Mouse (Mus musculus) midbrain, embryonic 15.5 days (tissue): ENCODE measurements around the gene Ptbp2. TPM values are rescaled to one million over a fixed set of nuclear protein-coding genes. Genes with fewer than 3 reads are reported as not detected.

Experiments
- ATAC-seq: fragments of 200-750 bp; cut with Nextera tagmentation; replicated peaks from 2 replicates; pipeline ENCODE4 v1.8.0; 2017; ENCODE audit warnings: moderate TSS enrichment
- H3K27ac ChIP-seq: fragments of 300-500 bp; sonication (generic); 2 replicates; pipeline ENCODE4 v1.5.1; 2015; ENCODE audit warnings: mild to moderate bottlenecking, inconsistent platforms
- H3K27me3 ChIP-seq: fragments of 300-500 bp; sonication (generic); replicated peaks from 2 replicates; pipeline ENCODE4 v1.6.1; 2015; ENCODE audit warnings: inconsistent platforms
- H3K36me3 ChIP-seq: fragments of 300-500 bp; sonication (generic); replicated peaks from 2 replicates; pipeline ENCODE4 v1.6.1; 2015; ENCODE audit warnings: inconsistent platforms
- H3K4me1 ChIP-seq: fragments of 300-500 bp; sonication (generic); 2 replicates; pipeline ENCODE4 v1.6.1; 2015; ENCODE audit warnings: inconsistent platforms
- H3K4me2 ChIP-seq: fragments of 300-500 bp; sonication (generic); 2 replicates; pipeline ENCODE4 v1.6.1; 2015; ENCODE audit warnings: inconsistent platforms, mild to moderate bottlenecking, moderate library complexity
- H3K4me3 ChIP-seq: fragments of 300-500 bp; sonication (generic); 2 replicates; pipeline ENCODE4 v1.5.1; 2015; ENCODE audit warnings: mild to moderate bottlenecking, inconsistent platforms
- H3K9ac ChIP-seq: fragments of 300-500 bp; sonication (generic); 2 replicates; pipeline ENCODE4 v1.6.1; 2015; ENCODE audit warnings: mild to moderate bottlenecking, inconsistent platforms
- H3K9me3 ChIP-seq: fragments of 300-500 bp; sonication (generic); 2 replicates; pipeline ENCODE4 v1.6.1; 2016; ENCODE audit warnings: inconsistent platforms
- WGBS: fragments of 180-500 bp; shearing (Covaris S2); methylation state at CpG from one replicate; pipeline ENCODE4 v1.1.7; 2015; ENCODE audit warnings: mixed read lengths; 5-methylcytosine and 5-hydroxymethylcytosine counted together
- polyA plus RNA-seq: library from polyadenylated mRNA; unstranded; fragments of >200 nt; fragmentation: Nextera tagmentation; extraction: Ambion mirVana; gene quantifications from 2 replicates; pipeline ENCODE4 v1.2.1, GENCODE M21; 2015

Gene Ptbp2
- 246 and 247 TPM in 2 replicates for polyA plus RNA-seq

DNA sequence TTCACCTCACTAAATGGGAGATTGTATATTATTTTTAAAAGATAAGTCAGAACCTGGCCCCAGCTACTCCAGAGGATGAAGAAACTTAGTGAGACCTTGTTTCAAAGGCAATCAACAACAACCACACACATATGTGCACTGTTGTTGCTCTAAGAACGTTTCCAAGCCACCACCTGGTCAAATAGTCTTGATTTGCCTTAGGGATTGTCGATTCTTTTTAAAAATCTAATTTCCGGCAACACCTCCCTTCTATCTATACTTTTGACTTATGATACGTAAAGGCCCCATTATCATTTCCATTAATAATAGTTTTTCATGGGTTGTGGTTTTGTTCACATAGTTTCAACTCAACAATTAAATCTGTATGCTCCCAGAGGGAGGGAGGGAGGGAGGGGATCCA, at the start of gene Ptbp2:
Gene Ptbp2 (minus strand): TSS at position 101 of the 400 bp plus-strand sequence.
- Histone ChIP-seq H3K27ac (peak within 1 kb of the TSS; percentile 99), H3K9ac (peak within 1 kb of the TSS; percentile 99), H3K4me2 (peak within 1 kb of the TSS; percentile 51), H3K9me3 (no peaks in the 10 kb centered on the region), H3K4me1 (peaks cover 9% of the 10 kb centered on the region), H3K4me3 (peak within 1 kb of the TSS; percentile 80), H3K36me3 (no peaks in the 10 kb centered on the region), H3K27me3 (no peaks in the 10 kb centered on the region)
- no peak for ATAC-seq
- 87% methylated on average over 4 of the region's 4 CpGs for WGBS

DNA sequence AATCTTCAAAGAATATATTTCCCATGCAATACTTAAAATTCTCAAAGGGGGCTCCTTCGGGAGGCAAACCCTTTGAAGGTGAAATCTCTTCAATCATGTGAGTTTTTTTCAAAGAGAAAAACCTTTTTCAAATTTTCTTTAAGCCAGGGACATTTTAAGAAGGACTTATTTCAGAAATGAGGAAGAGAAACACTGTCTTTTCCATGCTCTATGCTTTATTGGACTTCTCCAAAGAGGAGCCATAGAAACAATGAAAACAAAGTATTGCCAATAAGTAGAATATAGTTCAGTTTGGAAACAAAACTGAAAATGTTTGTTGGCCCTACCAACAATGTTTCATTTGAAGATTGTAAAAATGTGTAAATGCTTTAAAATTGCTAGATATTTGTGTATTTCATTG, 30.4 kb upstream of the Ptbp2 start:
- H3K27ac ChIP-seq: no peak overlapping the region
- no peak overlapping the region for H3K4me3 ChIP-seq
- no peaks in the 10 kb centered on the region for H3K36me3 ChIP-seq
- H3K27me3 ChIP-seq: no peaks in the 10 kb centered on the region
- no peaks in the 10 kb centered on the region for H3K4me1 ChIP-seq
- ATAC-seq: no peak
- no peaks in the 10 kb centered on the region for H3K9me3 ChIP-seq
- no peak overlapping the region for H3K9ac ChIP-seq
- no peak overlapping the region for H3K4me2 ChIP-seq
- 40% methylated on average over 1 of the region's 1 CpGs for WGBS

DNA sequence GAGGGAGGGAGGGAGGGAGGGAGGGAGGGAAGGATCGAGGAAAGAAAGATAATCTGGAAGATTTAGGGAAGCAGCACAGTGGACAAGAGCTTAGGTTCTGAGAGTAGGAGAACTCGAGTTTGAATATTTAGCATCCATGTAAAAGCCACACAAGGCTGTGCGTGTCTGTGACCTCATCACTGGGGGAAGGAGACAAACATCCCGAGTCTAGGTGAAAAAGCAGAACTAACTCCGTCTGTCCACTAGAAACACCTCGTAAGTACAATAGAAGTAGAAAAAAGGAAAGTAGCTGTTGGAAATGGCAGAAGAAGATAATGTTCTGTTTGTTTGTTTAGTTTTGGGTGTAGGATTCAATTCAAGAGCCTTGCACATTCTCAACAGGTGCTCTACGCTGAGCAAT, 21.9 kb upstream of the Ptbp2 start:
- Histone ChIP-seq H3K4me3 (no peak overlapping the region), H3K9ac (no peak overlapping the region), H3K4me1 (no peaks in the 10 kb centered on the region), H3K36me3 (no peaks in the 10 kb centered on the region), H3K27me3 (no peaks in the 10 kb centered on the region), H3K4me2 (no peak overlapping the region), H3K27ac (no peak overlapping the region), H3K9me3 (no peaks in the 10 kb centered on the region)
- no peak for ATAC-seq
- WGBS: 71% methylated on average over 7 of the region's 7 CpGs

DNA sequence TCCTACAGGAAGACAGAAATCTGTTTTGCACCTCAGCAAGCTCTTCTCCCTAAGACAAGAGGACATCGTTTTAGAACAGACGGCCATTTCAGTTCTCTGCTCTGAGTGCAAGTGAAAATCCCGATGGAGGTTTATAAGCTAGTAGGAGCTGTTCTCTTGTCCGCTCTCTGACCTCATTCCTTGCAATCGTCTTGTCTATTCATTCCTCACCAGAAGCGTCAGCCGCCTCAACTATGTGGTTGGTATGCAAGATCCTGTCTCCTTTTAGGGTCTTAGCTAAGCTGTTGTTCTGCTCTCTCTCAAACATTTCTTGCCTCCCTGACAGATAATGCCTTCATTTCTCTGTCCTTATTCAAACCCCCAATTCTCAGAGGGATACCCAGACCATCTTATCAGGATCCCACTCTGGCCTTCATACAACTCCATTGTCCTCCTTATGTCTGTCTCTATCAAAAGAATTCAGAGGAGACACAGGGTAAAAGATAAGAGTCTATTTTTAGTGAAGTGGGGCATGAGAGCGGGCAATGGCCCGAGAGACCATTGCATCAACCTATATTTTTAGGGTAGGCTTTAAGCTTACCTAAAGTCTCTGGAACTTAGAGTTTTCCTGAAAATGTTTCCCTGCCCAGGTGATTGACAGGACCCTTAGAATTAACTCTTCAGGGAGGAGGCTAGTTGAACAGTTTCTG, 10.6 kb upstream of the Ptbp2 start:
- Histone ChIP-seq H3K4me1 (no peaks in the 10 kb centered on the region), H3K9ac (no peak overlapping the region), H3K27me3 (no peaks in the 10 kb centered on the region), H3K4me3 (no peak overlapping the region), H3K4me2 (no peak overlapping the region), H3K9me3 (no peaks in the 10 kb centered on the region), H3K27ac (no peak overlapping the region), H3K36me3 (no peaks in the 10 kb centered on the region)
- 86% methylated on average over 9 of the region's 9 CpGs for WGBS
- no peak for ATAC-seq

DNA sequence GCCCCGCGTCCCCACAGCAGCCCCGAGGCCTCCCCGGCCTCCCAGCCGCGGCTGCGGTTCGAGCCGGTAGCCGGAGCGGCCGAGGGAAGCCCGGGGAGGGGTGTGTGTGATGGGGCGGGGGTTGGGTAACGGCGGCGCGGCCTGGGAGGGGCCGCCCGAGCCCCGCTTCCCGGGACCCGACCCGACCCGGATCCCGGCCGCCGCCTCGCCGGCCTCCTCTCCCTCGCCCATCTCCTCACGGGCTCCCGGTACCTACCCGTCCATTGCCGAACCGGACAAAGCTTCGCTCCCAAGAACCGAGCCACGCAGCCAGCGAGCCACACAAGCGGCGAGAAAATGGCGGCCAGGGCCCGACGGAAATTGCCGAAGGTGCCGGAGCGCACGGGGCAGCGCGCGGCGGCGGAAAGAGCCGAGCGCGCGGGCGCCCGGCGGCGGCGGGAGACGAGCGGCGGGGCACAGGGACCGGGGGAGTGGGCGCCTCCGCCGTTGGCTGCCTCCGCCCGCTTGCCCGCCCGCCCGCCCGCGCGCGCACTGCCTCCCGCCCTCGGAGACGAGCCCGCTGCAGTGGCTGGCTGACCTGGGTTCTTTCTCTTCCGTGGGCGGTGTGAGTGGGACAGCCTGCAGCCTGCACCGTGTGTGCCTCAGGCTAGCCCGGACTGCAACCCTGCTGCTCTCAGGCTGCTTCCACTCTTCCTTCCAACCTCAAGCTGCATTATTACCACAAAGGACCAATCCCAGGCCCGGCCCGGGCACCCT, 1.1 kb downstream of the Ptbp2 start:
- peak; percentile 96 for ATAC-seq
- peak overlapping the region; percentile 80 for H3K4me3 ChIP-seq
- H3K9ac ChIP-seq: peak overlapping the region; percentile 99
- under 1% methylated on average over 82 of the region's 89 CpGs for WGBS
- H3K4me2 ChIP-seq: peak overlapping the region; percentile 67
- peaks cover 20% of the 10 kb centered on the region for H3K4me1 ChIP-seq
- H3K36me3 ChIP-seq: no peaks in the 10 kb centered on the region
- H3K27ac ChIP-seq: peak overlapping the region; percentile 99
- no peaks in the 10 kb centered on the region for H3K9me3 ChIP-seq
- H3K27me3 ChIP-seq: no peaks in the 10 kb centered on the region

DNA sequence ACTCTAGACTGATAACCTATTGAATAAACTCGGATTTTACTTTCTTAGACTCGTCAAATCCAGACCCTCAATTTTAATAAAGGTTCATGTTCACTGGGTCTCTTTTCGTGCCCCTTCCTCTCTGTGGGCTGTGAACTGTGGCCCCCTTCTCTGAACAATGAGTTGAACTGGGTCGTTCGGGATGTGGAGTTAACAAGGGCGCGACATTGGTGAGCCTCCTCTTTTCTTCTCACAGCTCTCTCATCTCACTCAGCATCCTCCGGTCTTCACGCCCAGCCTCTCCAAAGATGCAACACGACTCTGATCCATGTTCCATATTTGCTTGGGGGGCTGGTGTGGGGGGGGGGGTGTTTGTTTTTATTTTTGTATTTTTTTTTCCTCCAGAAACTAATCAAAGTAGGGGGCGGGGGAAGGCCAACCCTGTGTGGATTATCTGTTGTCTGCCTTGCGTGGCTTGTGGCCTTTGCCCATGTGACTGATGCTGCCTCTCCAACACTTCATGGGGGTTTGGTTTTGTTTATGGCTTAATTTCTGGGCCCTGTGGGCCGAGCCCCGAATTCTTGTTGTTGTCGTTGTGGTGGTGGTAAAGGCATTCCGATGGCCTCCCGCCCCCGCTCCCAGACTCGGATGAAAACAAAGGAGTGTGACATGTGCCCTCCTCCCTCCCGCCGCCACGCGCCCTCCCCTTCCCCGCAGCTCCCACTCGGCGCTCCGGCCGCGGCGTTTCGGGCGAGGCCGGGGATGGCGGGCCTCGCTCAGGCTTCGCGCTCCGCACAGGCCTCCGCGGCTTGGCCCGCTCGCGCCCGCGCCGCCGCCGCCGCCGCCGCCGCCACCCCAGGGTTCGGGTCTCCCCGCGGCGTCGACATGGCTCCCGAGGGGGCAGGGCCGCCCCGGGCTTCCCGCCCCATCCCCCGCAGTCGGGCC, 2.0 kb downstream of the Ptbp2 start:
- H3K9ac ChIP-seq: peak overlapping the region; percentile 99
- ATAC-seq: peak; percentile 81
- WGBS: under 1% methylated on average over 44 of the region's 63 CpGs
- no peaks in the 10 kb centered on the region for H3K9me3 ChIP-seq
- peaks cover 24% of the 10 kb centered on the region for H3K4me1 ChIP-seq
- H3K4me2 ChIP-seq: peak overlapping the region; percentile 67
- no peaks in the 10 kb centered on the region for H3K36me3 ChIP-seq
- peak overlapping the region; percentile 80 for H3K4me3 ChIP-seq
- H3K27me3 ChIP-seq: no peaks in the 10 kb centered on the region
- peak overlapping the region; percentile 99 for H3K27ac ChIP-seq

DNA sequence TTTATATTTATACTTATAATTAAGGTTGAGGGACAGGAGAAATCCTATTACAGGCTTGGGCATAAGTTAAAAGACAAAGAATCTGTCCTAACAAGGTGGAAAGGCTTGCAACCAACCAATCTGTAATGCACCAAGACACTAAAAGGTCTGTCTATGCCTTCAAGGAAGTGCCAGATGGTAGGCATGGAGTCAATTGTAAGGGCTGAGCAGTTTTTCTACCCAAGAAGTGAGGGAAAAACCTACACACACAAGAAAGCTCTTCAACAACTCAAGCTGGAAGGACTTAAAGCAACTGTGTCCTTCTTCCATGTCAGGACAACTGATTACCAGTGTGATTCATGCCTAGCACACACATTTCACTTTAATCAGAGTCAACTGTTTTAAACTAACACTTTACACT, 3.4 kb downstream of the Ptbp2 start:
- Histone ChIP-seq H3K27me3 (no peaks in the 10 kb centered on the region), H3K9me3 (no peaks in the 10 kb centered on the region), H3K4me2 (peak overlapping the region; percentile 67), H3K27ac (no peak overlapping the region), H3K4me1 (peaks cover 32% of the 10 kb centered on the region), H3K36me3 (no peaks in the 10 kb centered on the region), H3K4me3 (peak overlapping the region; percentile 80), H3K9ac (no peak overlapping the region)
- ATAC-seq: no peak

DNA sequence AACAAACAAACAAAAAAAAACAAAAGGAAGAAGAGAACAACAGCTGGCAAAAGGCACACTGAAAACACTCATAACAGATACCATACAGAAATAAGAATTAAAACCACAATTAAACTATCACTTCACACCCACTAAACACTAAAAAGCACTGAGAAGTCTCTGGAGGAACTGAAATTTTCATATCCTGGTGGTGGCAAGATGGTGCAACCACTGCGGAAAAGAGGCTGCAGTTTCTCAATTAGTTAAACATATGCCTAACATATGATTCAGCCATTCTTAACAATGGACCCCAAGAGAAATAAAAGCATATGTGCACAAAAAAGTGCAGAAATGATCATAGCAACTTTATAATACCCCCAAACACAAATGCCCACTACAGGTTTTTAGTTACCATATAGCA, 5.0 kb downstream of the Ptbp2 start:
- H3K27me3 ChIP-seq: no peaks in the 10 kb centered on the region
- H3K27ac ChIP-seq: no peak overlapping the region
- peak overlapping the region; percentile 24 for H3K4me2 ChIP-seq
- peaks cover 33% of the 10 kb centered on the region for H3K4me1 ChIP-seq
- H3K9ac ChIP-seq: no peak overlapping the region
- 70% methylated on average over 1 of the region's 1 CpGs for WGBS
- no peak for ATAC-seq
- 0 out of 2 replicates have a peak overlapping the region, but pooled peaks have one; percentile 0 for H3K4me3 ChIP-seq
- no peaks in the 10 kb centered on the region for H3K9me3 ChIP-seq
- H3K36me3 ChIP-seq: no peaks in the 10 kb centered on the region

DNA sequence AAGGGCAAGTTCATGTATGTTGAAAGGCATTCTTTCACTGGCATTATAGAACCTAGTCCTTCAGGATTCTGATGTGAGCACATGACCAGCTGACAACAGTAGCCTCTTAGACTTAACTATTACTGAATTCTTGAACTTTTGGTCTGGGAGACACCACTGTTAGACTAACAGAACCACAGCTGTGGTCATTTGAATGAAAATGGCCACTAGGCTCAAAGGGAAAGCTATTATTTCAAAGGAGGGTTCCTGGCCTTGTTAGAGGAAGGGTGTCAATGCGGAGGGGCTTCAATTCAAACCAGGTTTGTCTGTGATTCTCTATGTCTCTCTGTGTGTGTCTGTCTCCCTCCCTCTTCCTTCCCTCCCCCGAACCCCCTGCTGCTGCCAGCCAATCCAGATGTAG, 5.8 kb downstream of the Ptbp2 start:
- no peaks in the 10 kb centered on the region for H3K9me3 ChIP-seq
- H3K27me3 ChIP-seq: no peaks in the 10 kb centered on the region
- no peak overlapping the region for H3K4me3 ChIP-seq
- peaks cover 33% of the 10 kb centered on the region for H3K4me1 ChIP-seq
- H3K27ac ChIP-seq: no peak overlapping the region
- no peak overlapping the region for H3K4me2 ChIP-seq
- no peak overlapping the region for H3K9ac ChIP-seq
- no peak for ATAC-seq
- H3K36me3 ChIP-seq: no peaks in the 10 kb centered on the region
- WGBS: 55% methylated on average over 2 of the region's 2 CpGs

DNA sequence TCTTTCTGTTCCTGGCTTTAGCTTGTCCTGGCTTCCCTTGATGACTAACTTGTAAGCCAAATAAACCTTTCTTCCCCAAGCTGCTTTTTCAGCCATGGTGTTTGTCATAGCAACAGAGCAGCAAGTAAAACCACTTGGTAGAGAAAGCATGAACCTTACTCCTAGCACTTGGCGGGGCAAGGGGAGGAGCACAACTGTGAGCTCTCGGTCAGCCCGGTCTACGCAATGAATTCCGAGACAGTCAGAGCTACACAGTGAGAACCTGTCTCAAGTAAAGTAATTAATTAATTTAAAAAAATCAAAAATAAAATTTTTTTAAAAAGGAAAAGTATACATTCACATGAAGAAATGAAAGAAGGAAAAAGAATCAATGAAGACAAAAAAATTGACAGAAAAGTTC, 8.1 kb downstream of the Ptbp2 start:
- Histone ChIP-seq H3K4me3 (no peak overlapping the region), H3K4me1 (peaks cover 35% of the 10 kb centered on the region), H3K36me3 (no peaks in the 10 kb centered on the region), H3K27me3 (no peaks in the 10 kb centered on the region), H3K9me3 (no peaks in the 10 kb centered on the region), H3K4me2 (no peak overlapping the region), H3K27ac (no peak overlapping the region), H3K9ac (no peak overlapping the region)
- 0 out of 2 replicates have a peak, but pooled peaks have one; percentile 63 for ATAC-seq
- WGBS: 90% methylated on average over 5 of the region's 5 CpGs

DNA sequence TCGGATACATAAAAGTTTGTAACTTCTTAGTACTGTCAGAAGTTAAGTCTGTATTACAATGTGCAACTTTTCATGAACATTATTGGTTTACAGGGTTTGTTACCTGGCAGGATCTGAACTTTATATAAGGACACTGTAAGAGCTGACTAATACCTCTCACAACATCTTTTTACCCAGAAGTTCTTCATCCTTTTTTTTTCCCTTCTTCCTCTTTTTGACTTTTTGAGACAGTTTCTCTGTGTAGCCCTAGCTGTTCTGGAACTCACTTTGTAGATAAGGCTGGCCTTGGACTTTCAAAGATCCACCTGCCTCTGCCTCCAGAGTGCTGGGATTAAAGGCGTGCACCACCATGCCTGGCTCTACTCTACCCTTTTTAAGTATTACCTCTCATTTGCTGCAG, 11.5 kb downstream of the Ptbp2 start:
- H3K4me1 ChIP-seq: peaks cover 13% of the 10 kb centered on the region; the same call in 1 of the 2 replicates
- no peak overlapping the region for H3K27ac ChIP-seq
- no peak overlapping the region for H3K4me2 ChIP-seq
- H3K4me3 ChIP-seq: no peak overlapping the region
- no peaks in the 10 kb centered on the region for H3K27me3 ChIP-seq
- H3K36me3 ChIP-seq: no peaks in the 10 kb centered on the region
- WGBS: 87% methylated on average over 2 of the region's 2 CpGs
- no peak for ATAC-seq
- no peaks in the 10 kb centered on the region for H3K9me3 ChIP-seq
- no peak overlapping the region for H3K9ac ChIP-seq

DNA sequence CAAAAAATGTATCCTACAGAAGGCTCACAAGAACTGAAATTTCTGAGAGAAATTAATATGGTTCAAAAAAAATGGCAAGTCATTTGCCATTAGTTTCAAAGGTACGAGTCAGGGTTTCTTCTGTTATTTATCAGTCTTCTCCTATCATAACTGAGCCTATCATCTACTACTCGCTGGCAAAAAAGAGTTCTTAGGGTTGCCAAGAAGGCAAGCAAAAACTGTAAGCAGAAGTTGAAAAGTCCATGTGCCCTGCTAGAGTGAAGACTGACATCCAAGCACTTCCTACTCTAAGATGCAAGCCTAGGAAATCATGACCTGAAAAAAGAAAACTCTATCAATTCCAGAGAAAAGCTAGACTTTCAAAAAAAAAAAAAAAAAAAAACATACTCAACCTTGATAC, 20.5 kb downstream of the Ptbp2 start:
- no peak overlapping the region for H3K4me3 ChIP-seq
- H3K9me3 ChIP-seq: no peaks in the 10 kb centered on the region
- H3K4me2 ChIP-seq: no peak overlapping the region
- no peak overlapping the region for H3K9ac ChIP-seq
- no peak overlapping the region for H3K27ac ChIP-seq
- no peak for ATAC-seq
- 93% methylated on average over 2 of the region's 2 CpGs for WGBS
- H3K27me3 ChIP-seq: no peaks in the 10 kb centered on the region
- peaks cover 5% of the 10 kb centered on the region for H3K36me3 ChIP-seq
- no peaks in the 10 kb centered on the region for H3K4me1 ChIP-seq
